In genomic region chr16:25058051-25058747, GRCm38 (mm10) we compare ENCODE assay signal across 8 mouse cellular contexts.
DNase-seq lines count a peak whose midpoint lies in the region; ATAC-seq and TF ChIP-seq lines count a peak whose summit lies in the region.

No protein-coding gene starts in this region.

- H3K4me2 ChIP-seq in kidney, embryonic 14.5 days (replicated peaks; ENCODE audit: low read depth, low read length), result peak overlapping the region; percentile 49
- H3K4me2 ChIP-seq in hindbrain, embryonic 13.5 days, result peak overlapping the region; percentile 73
- H3K4me2 ChIP-seq in midbrain, embryonic 16.5 days (ENCODE audit: low read length), result peak overlapping the region; percentile 91

- H3K27ac ChIP-seq in kidney, embryonic 14.5 days (ENCODE audit: low read depth, low read length), result peak overlapping the region; percentile 95; the same call in 1 of the 2 replicates
- peak overlapping the region; percentile 93 for H3K27ac ChIP-seq in hindbrain, embryonic 13.5 days
- H3K27ac ChIP-seq in midbrain, embryonic 16.5 days (ENCODE audit: low read length), result peak overlapping the region; percentile 89; the same call in 1 of the 2 replicates

- H3K4me1 ChIP-seq in kidney, embryonic 14.5 days (ENCODE audit: control insufficient read depth, insufficient read depth, low read length), result peaks cover 16% of the 10 kb centered on the region
- H3K4me1 ChIP-seq in hindbrain, embryonic 13.5 days (replicated peaks), result peaks cover 18% of the 10 kb centered on the region
- H3K4me1 ChIP-seq in midbrain, embryonic 16.5 days (ENCODE audit: control insufficient read depth, insufficient read depth, low read length), result peaks cover 11% of the 10 kb centered on the region; the same call in 1 of the 2 replicates

- DNase-seq in kidney, postnatal 25 days, result no peak
- DNase-seq in brain, embryonic 14.5 days (ENCODE audit: low read depth), result peak; percentile 72
- no peak for DNase-seq in right cerebral cortex, postnatal 4 days
- no peak for DNase-seq in frontal cortex, adult 2 months (ENCODE audit: extremely low spot score in 1 of 2, low spot score in 1 of 2)
- DNase-seq in urinary bladder, postnatal 4 days (ENCODE audit: low spot score in 2 of 2), result no peak

- peak overlapping the region; percentile 52 for H3K4me3 ChIP-seq in kidney, embryonic 14.5 days (ENCODE audit: low read length)
- H3K4me3 ChIP-seq in hindbrain, embryonic 13.5 days, result peak overlapping the region; percentile 60
- H3K4me3 ChIP-seq in midbrain, embryonic 16.5 days (ENCODE audit: low read depth, low read length), result peak overlapping the region; percentile 57

- no peaks in the 10 kb centered on the region for H3K9me3 ChIP-seq in kidney, embryonic 14.5 days (ENCODE audit: control insufficient read depth, low read length)
- no peaks in the 10 kb centered on the region for H3K9me3 ChIP-seq in hindbrain, embryonic 13.5 days
- no peaks in the 10 kb centered on the region for H3K9me3 ChIP-seq in midbrain, embryonic 16.5 days (replicated peaks; ENCODE audit: control insufficient read depth, low read length, poor library complexity, severe bottlenecking)

- no peak for TF ChIP-seq CTCF in brain, embryonic 14.5 days (IDR thresholded peaks at IDR 0.05; ENCODE audit: borderline replicate concordance, extremely low read depth, insufficient read depth, insufficient read length)

- no peak for TF ChIP-seq POLR2A in brain, embryonic 14.5 days (IDR thresholded peaks at IDR 0.05; ENCODE audit: borderline replicate concordance, extremely low read depth, insufficient read depth, insufficient read length, poor library complexity, severe bottlenecking)

- no peaks in the 10 kb centered on the region for H3K27me3 ChIP-seq in kidney, embryonic 14.5 days (ENCODE audit: control insufficient read depth, insufficient read depth, low read length)
- peaks cover 33% of the 10 kb centered on the region for H3K27me3 ChIP-seq in hindbrain, embryonic 13.5 days
- H3K27me3 ChIP-seq in midbrain, embryonic 16.5 days (ENCODE audit: control insufficient read depth, insufficient read depth, low read depth, low read length), result 0 out of 2 replicates have a peak, but pooled peaks cover 8% of the 10 kb centered on the region

- no peak for ATAC-seq in kidney, embryonic 14.5 days (ENCODE audit: low FRiP score, low TSS enrichment)
- peak; percentile 9; the same call in 1 of the 2 replicates for ATAC-seq in hindbrain, embryonic 13.5 days (ENCODE audit: low FRiP score)
- peak; percentile 7; the same call in 1 of the 2 replicates for ATAC-seq in midbrain, embryonic 16.5 days

- peak overlapping the region; percentile 64 for H3K9ac ChIP-seq in kidney, embryonic 14.5 days (ENCODE audit: low read depth, low read length)
- 0 out of 2 replicates have a peak overlapping the region, but pooled peaks have one; percentile 78 for H3K9ac ChIP-seq in hindbrain, embryonic 13.5 days
- H3K9ac ChIP-seq in midbrain, embryonic 16.5 days (ENCODE audit: low read depth, low read length), result peak overlapping the region; percentile 79; the same call in 1 of the 2 replicates

- 31% methylated on average over 11 of the region's 11 CpGs for WGBS in kidney, embryonic 14.5 days
- WGBS in hindbrain, embryonic 13.5 days, result 25% methylated on average over 11 of the region's 11 CpGs
- 20% methylated on average over 11 of the region's 11 CpGs for WGBS in midbrain, embryonic 16.5 days

- no peaks in the 10 kb centered on the region for H3K36me3 ChIP-seq in kidney, embryonic 14.5 days (ENCODE audit: control insufficient read depth, insufficient read depth, low read length)
- no peaks in the 10 kb centered on the region for H3K36me3 ChIP-seq in hindbrain, embryonic 13.5 days
- H3K36me3 ChIP-seq in midbrain, embryonic 16.5 days (ENCODE audit: control insufficient read depth, insufficient read depth, low read length), result no peaks in the 10 kb centered on the region
